Mouse (Mus musculus) midbrain, embryonic 11.5 days (tissue): ENCODE results near the gene Tmem161b. TPM values are rescaled to one million over a fixed set of nuclear protein-coding genes. Genes with fewer than 3 reads are reported as not detected.

Experiments
- ATAC-seq: fragments of 200-750 bp; cut with Nextera tagmentation; 2 replicates; pipeline ENCODE4 v1.8.0; 2017; ENCODE audit warnings: moderate TSS enrichment, moderate library complexity; ENCODE audit not compliant: low FRiP score
- DNase-seq: peaks from one replicate; pipeline ENCODE4 v3.0.0; 2015; ENCODE audit warnings: low spot score; ENCODE audit errors: missing footprints
- H3K27ac ChIP-seq: fragments of 300-500 bp; sonication (generic); 2 replicates; pipeline ENCODE4 v1.5.1; 2014; ENCODE audit warnings: low read depth, low read length
- H3K27me3 ChIP-seq: fragments of 300-500 bp; sonication (generic); 2 replicates; pipeline ENCODE4 v1.6.1; 2014; ENCODE audit warnings: mild to moderate bottlenecking, low read length, moderate library complexity, mixed read lengths; ENCODE audit not compliant: control insufficient read depth, insufficient read depth
- H3K36me3 ChIP-seq: fragments of 300-500 bp; sonication (generic); 2 replicates; pipeline ENCODE4 v1.6.1; 2014; ENCODE audit warnings: mild to moderate bottlenecking, low read length, moderate library complexity, mixed read lengths; ENCODE audit not compliant: control insufficient read depth, insufficient read depth
- H3K4me1 ChIP-seq: fragments of 300-500 bp; sonication (generic); 2 replicates; pipeline ENCODE4 v1.6.1; 2014; ENCODE audit warnings: low read length; ENCODE audit not compliant: control insufficient read depth, insufficient read depth
- H3K4me2 ChIP-seq: fragments of 300-500 bp; sonication (generic); 2 replicates; pipeline ENCODE4 v1.6.1; 2014; ENCODE audit warnings: mild to moderate bottlenecking, moderate library complexity
- H3K4me3 ChIP-seq: fragments of 300-500 bp; sonication (generic); 2 replicates; pipeline ENCODE4 v1.5.1; 2014; ENCODE audit warnings: low read depth, low read length
- H3K9ac ChIP-seq: fragments of 300-500 bp; sonication (generic); 2 replicates; pipeline ENCODE4 v1.6.1; 2014; ENCODE audit warnings: low read length
- H3K9me3 ChIP-seq: fragments of 300-500 bp; sonication (generic); 2 replicates; pipeline ENCODE4 v1.6.1; 2016; ENCODE audit warnings: low read length; ENCODE audit not compliant: control insufficient read depth
- WGBS: fragments of 180-500 bp; shearing (Covaris S2); extraction: QIAGEN DNeasy Blood & Tissue Kit; methylation state at CpG from one replicate; pipeline ENCODE4 v1.1.7; 2014; 5-methylcytosine and 5-hydroxymethylcytosine counted together
- microRNA-seq: library from miRNA; unstranded; fragments of <30 nt; microRNA quantifications from one replicate; pipeline ENCODE4, GENCODE M21; 2017
- polyA plus RNA-seq: library from polyadenylated mRNA; unstranded; fragments of >200 nt; fragmentation: Nextera tagmentation; extraction: Ambion mirVana; gene quantifications from 2 replicates; pipeline ENCODE4 v1.2.1, GENCODE M21; 2014

Gene Tmem161b
- polyA plus RNA-seq, 1 experiment from 2014 or later, result 19.4 TPM

DNA sequence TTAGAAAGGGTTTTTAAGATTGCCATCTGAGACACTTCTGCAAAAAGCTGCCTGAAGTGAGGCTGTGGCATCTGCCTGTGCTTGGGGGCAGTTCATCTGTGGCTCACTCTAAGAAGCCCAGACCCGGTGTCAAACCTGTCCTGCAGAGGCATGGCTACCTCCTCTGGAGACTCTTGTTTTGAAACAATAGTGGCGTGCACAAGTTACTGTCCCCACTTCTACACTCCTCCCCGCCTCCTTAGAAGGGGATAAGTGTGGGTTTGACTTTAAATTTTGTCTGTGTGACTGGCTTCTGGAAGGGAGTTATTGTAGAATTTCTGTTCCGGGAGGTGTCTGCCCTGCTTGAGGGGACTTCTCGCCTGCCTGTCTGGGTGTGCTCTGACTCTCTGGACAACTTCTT is 121.2 kb downstream of the Tmem161b start:
- Histone ChIP-seq H3K4me2 (no peak overlapping the region), H3K4me3 (no peak overlapping the region), H3K27ac (no peak overlapping the region), H3K9ac (no peak overlapping the region), H3K4me1 (peaks cover 39% of the 10 kb centered on the region), H3K27me3 (peaks cover 16% of the 10 kb centered on the region), H3K9me3 (no peaks in the 10 kb centered on the region), H3K36me3 (no peaks in the 10 kb centered on the region)
- 12% methylated on average over 5 of the region's 5 CpGs for WGBS
- ATAC-seq (no peak), DNase-seq (no peak)

DNA sequence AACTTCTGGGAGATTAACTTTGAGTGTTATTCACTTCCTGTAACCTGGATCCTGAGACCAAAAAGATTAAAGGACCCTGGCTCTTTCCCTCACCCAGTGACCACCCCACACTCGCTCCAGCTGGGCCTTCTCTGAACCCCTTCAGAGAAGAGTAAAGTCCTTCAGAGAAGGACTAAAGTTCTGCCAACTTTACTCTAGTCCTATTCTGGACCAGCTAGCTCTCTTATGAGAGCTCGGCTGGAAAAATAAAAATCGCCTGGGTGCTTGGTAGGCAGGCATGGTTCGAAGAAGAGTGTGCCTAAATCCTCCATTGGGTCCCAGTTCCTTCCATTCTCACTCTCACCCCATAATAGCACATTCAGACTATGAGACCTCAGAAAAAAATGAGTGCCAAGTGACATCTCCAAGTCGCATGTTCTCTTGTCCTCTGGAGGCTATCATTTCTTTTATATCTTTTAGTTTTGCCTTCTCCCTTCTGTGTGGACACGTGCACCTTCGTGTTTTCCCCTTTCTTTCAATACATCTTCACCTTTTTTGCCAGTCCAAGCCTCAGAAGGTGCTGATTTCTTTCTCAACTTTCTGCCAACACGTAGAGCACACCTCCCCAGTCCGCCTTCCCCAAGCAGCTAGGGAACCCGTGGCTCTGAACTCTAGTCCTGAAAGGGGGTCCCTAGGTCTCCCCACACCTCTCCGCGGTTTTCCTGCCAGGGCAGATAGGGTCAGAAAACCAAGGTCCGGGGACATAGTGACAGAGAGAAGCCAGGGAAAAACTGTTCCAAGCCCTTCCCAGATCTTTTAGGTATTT is 121.8 kb downstream of the Tmem161b start:
- Histone ChIP-seq H3K27me3 (peaks cover 16% of the 10 kb centered on the region), H3K9ac (peak overlapping the region; percentile 0; the same call in 1 of the 2 replicates), H3K27ac (no peak overlapping the region), H3K4me3 (no peak overlapping the region), H3K4me1 (peaks cover 39% of the 10 kb centered on the region), H3K4me2 (0 out of 2 replicates have a peak overlapping the region, but pooled peaks have one; percentile 1), H3K36me3 (no peaks in the 10 kb centered on the region), H3K9me3 (no peaks in the 10 kb centered on the region)
- ATAC-seq (no peak), DNase-seq (peak; percentile 92)
- WGBS, result 6% methylated on average over 13 of the region's 13 CpGs

DNA sequence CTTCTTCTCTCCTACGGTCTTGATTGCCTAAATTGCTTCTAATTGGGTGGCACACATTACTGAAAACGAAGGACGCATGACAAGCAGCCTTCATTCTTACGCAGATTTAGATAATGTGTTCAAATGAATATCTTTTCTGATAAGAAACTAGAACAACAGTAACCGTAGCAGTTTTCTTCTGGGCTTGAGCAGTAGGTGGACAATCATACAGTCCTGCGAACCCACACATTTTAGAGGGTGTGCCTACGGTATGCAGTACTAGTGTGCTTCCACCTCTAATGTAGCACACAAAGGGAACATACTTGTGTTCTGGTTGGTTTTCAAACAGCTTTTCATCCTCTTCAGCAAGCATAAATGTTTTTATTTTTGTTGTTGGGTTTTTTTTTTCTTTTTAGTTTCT is 122.6 kb downstream of the Tmem161b start:
- Histone ChIP-seq H3K27ac (no peak overlapping the region; the same call in 1 of the 2 replicates), H3K9ac (peak overlapping the region; percentile 37; the same call in 1 of the 2 replicates), H3K27me3 (peaks cover 16% of the 10 kb centered on the region), H3K4me3 (no peak overlapping the region), H3K36me3 (no peaks in the 10 kb centered on the region), H3K9me3 (no peaks in the 10 kb centered on the region), H3K4me2 (peak overlapping the region; percentile 59; the same call in 1 of the 2 replicates), H3K4me1 (peaks cover 42% of the 10 kb centered on the region)
- WGBS, result 10% methylated on average over 7 of the region's 7 CpGs
- DNase-seq, result peak; percentile 89
- no peak for ATAC-seq

DNA sequence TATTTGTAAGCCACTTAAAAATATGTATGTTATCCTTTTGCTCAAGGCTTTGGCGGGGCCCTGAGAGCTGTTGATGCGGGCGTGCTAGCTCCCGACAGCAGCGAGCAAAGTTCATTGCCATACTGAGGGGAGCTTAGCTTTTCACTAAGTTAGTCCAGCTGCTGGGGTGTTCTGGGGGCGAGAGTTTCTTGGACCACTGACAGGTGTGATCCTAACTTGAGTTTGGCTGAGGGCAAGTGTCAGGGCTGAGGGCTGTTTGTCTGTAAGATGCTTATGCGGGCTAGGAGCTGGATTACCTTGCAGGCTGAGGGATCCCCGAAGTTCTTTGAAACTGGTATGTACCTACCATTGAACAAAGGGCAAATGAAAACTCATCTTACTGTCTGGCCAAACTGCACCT is 123.0 kb downstream of the Tmem161b start:
- ATAC-seq, result no peak

More for the DNA sequence above, 123.0 kb downstream of the Tmem161b start:
- Histone ChIP-seq H3K4me2 (peak overlapping the region; percentile 59), H3K4me3 (no peak overlapping the region; the same call in 1 of the 2 replicates), H3K36me3 (no peaks in the 10 kb centered on the region), H3K9ac (peak overlapping the region; percentile 67), H3K9me3 (no peaks in the 10 kb centered on the region), H3K4me1 (peaks cover 44% of the 10 kb centered on the region), H3K27me3 (peaks cover 16% of the 10 kb centered on the region), H3K27ac (peak overlapping the region; percentile 91)
- peak; percentile 95 for DNase-seq
- 2% methylated on average over 8 of the region's 8 CpGs for WGBS

Small RNAs within 50 kb of the gene (microRNA-seq; reads per million reads assigned to microRNA genes)
- not detected for gene Gm24331
